Mouse (Mus musculus) spleen, adult 2 months (tissue): Measurements from ENCODE around the gene Try4.

ENCODE experiments used
- CTCF ChIP-seq: fragments of 200-500 bp; IDR thresholded peaks from 2 replicates; pipeline ENCODE4 v1.5.1; 2011; ENCODE audit warnings: mild to moderate bottlenecking, inconsistent platforms; ENCODE audit not compliant: insufficient read depth, insufficient read length, insufficient replicate concordance; ENCODE audit errors: extremely low read depth
- POLR2A ChIP-seq: fragments of 200-500 bp; IDR thresholded peaks from 2 replicates; pipeline ENCODE4 v1.6.1; 2011; ENCODE audit warnings: low read depth, low read length, inconsistent platforms

GRCm38 (mm10) chr6:41262796-41263195 is 39.3 kb upstream of the Try4 start:
- TF ChIP-seq CTCF (no peak), POLR2A (no peak)
